ENCODE assay signal across 9 mouse cellular contexts in genomic region chr1:107589691-107590470, GRCm38 (mm10). TPM values are rescaled to one million over a fixed set of nuclear protein-coding genes. Genes with fewer than 3 reads are reported as not detected.
DNase-seq lines count a peak whose midpoint lies in the region; ATAC-seq lines count a peak whose summit lies in the region.
"Had no signal": no experiment of that assay in that cellular context is flagged by ENCODE, and none has a peak within 500 bp of the region (broad histone marks: within the 10 kb centered on the region; RNA-seq: fewer than 3 reads in every experiment).

Gene Serpinb8, plus strand, starts transcription at chr1:107590006.

- H3K4me1 ChIP-seq in neural tube, embryonic 14.5 days (ENCODE audit: control insufficient read depth, insufficient read depth, low read length): no peaks in the 10 kb centered on the region
- H3K4me1 ChIP-seq: hindbrain, embryonic 15.5 days had no signal

- 72% methylated on average over 10 of the region's 10 CpGs for WGBS in neural tube, embryonic 14.5 days

- H3K27me3 ChIP-seq in neural tube, embryonic 14.5 days (ENCODE audit: control insufficient read depth, insufficient read depth, low read length): no peaks in the 10 kb centered on the region
- H3K27me3 ChIP-seq: hindbrain, embryonic 15.5 days had no signal

- H3K4me2 ChIP-seq in neural tube, embryonic 14.5 days (ENCODE audit: low read depth, low read length): no peak within 1 kb of the TSS
- H3K4me2 ChIP-seq: hindbrain, embryonic 15.5 days had no signal

- peak; percentile 11; the same call in 1 of the 2 replicates for ATAC-seq in neural tube, embryonic 14.5 days (ENCODE audit: low read depth)

- H3K36me3 ChIP-seq in neural tube, embryonic 14.5 days (ENCODE audit: control insufficient read depth, insufficient read depth, low read length): no peaks in the 10 kb centered on the region
- H3K36me3 ChIP-seq: hindbrain, embryonic 15.5 days had no signal

- peak; percentile 1 for DNase-seq in embryo, embryonic 11 days
- no peak for DNase-seq in embryo, embryonic 10.5 days (ENCODE audit: low spot score)
- peak; percentile 46 for DNase-seq in c-Kit-positive CD71-negative TER-119-negative erythroid progenitor cells, embryonic 14.5 days (ENCODE audit: low read depth)
- DNase-seq in frontal cortex, postnatal 14 days (ENCODE audit: low spot score in 2 of 2): peak; percentile 28 to 34
- DNase-seq in heart, postnatal 4 days: peak; percentile 52
- peak; percentile 23 to 73 for DNase-seq in left cerebral cortex, adult 8-10 months (ENCODE audit: low spot score in 2 of 2)
- DNase-seq in spleen, adult 12 weeks (ENCODE audit: low spot score): no peak

- no peak within 1 kb of the TSS for H3K9ac ChIP-seq in neural tube, embryonic 14.5 days (replicated peaks; ENCODE audit: low read depth, low read length)
- H3K9ac ChIP-seq: hindbrain, embryonic 15.5 days had no signal

- no peak within 1 kb of the TSS for H3K4me3 ChIP-seq in neural tube, embryonic 14.5 days (ENCODE audit: low read depth, low read length)
- H3K4me3 ChIP-seq: hindbrain, embryonic 15.5 days had no signal

- no peaks in the 10 kb centered on the region for H3K9me3 ChIP-seq in neural tube, embryonic 14.5 days (ENCODE audit: control insufficient read depth, low read length)
- H3K9me3 ChIP-seq: hindbrain, embryonic 15.5 days had no signal

- no peak within 1 kb of the TSS for H3K27ac ChIP-seq in neural tube, embryonic 14.5 days (ENCODE audit: low read depth, low read length)
- H3K27ac ChIP-seq: hindbrain, embryonic 15.5 days had no signal

RNA-seq across cellular contexts. Expression of gene Serpinb8, which starts in this region (rescaled TPM):
- 1 to 10 TPM; 5.2 TPM for total RNA-seq in heart, postnatal 4 days (2021)
- 10 to 100 TPM; 12.3 to 15.9 (median 13.6) TPM for total RNA-seq in left cerebral cortex, adult 8-10 months (2022)
- 0.90 TPM in 1 of 2 replicates, not detected in the other for polyA plus RNA-seq in neural tube, embryonic 14.5 days (2014; fragmentation: Nextera tagmentation; extraction: Ambion mirVana)

Comparison
In these comparisons a context has a peak if more than half of its experiments do, and no peak if none do; other contexts are left out.
1. DNase-seq: peak in embryo, embryonic 11 days (single experiment), c-Kit-positive CD71-negative TER-119-negative erythroid progenitor cells, embryonic 14.5 days (single experiment), frontal cortex, postnatal 14 days (2 of 2), heart, postnatal 4 days (single experiment) and left cerebral cortex, adult 8-10 months (2 of 2); none in embryo, embryonic 10.5 days (single experiment) and spleen, adult 12 weeks (single experiment).
2. Peak in ATAC-seq in neural tube, embryonic 14.5 days; RNA of the gene not detected or under 1 TPM.